Mouse (Mus musculus): ENCODE measurements around the gene Stxbp4. TPM values are rescaled to one million over a fixed set of nuclear protein-coding genes. Genes with fewer than 3 reads are reported as not detected.

Stxbp4 gene
- total and polyA plus RNA-seq, 3 experiments: 4.0 to 4.9 TPM; not detected in 1

DNA sequence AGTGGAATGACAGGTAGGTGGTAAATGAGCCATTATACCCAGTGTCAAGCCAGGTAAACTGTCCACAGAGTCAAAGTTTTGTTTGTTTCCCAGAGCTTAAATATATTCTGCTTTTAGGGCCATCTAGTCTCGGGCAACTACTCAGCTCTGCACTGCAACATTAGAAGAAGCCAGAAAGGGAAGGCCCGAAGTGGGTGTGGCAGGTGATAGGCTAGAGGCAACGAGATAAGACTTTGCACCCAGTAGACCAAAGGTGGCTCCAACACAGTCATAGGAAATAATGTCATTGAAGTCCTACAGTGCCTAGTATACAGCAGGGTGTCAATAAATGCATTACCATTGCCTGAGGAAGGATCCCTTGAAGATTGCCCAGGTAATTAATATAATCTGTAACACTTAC is 25.2 kb upstream of the Stxbp4 start:
- H3K9me3 ChIP-seq (replicated peaks; ENCODE audit: insufficient read depth, low read length): no peaks in the 10 kb centered on the region
- H3K79me2 ChIP-seq (ENCODE audit: control insufficient read depth, insufficient read depth, low read length, poor library complexity): no peaks in the 10 kb centered on the region
- H3K36me3 ChIP-seq (ENCODE audit: control insufficient read depth in 1 of 2, insufficient read depth in 2 of 2, low read length in 2 of 2): peaks cover 7 to 50% of the 10 kb centered on the region in 2 experiments
- peak overlapping the region; percentile 59 for H3K9ac ChIP-seq (ENCODE audit: control insufficient read depth, low read depth, low read length, poor library complexity, severe bottlenecking)
- H3K27ac ChIP-seq (ENCODE audit: control insufficient read depth, low read depth, low read length): peak overlapping the region; percentile 98
- H3K27me3 ChIP-seq (ENCODE audit: control insufficient read depth in 1 of 2, insufficient read depth in 2 of 2, low read length in 2 of 2): no peaks in the 10 kb centered on the region
- peaks cover 43 to 46% of the 10 kb centered on the region in 2 experiments for H3K4me1 ChIP-seq (ENCODE audit: control insufficient read depth in 1 of 2, insufficient read depth in 2 of 2, low read length in 2 of 2)
- peak overlapping the region in 1 of 2 experiments; percentile 22; a peak in 1 of 4 replicates for H3K4me3 ChIP-seq (ENCODE audit: control insufficient read depth in 1 of 2, insufficient read depth in 1 of 2, low read depth in 2 of 2, low read length in 2 of 2)
- DNase-seq (ENCODE audit: low read depth, low spot score): peak; percentile 91
- TF ChIP-seq ETS1 (IDR thresholded peaks at IDR 0.05; ENCODE audit: low read depth, low read length): peak; percentile 76
- no peak for TF ChIP-seq UBTF (IDR thresholded peaks at IDR 0.05; ENCODE audit: borderline replicate concordance, insufficient read depth, low read depth, low read length)
- TF ChIP-seq EP300 (IDR thresholded peaks at IDR 0.05; ENCODE audit: low read depth in 1 of 2, low read length in 2 of 2): peak; percentile 64 to 77
- TF ChIP-seq ZNF384 (IDR thresholded peaks at IDR 0.05; ENCODE audit: low read depth, low read length): no peak
- no peak for TF ChIP-seq NELFE (IDR thresholded peaks at IDR 0.05; ENCODE audit: low read depth, low read length)
- TF ChIP-seq POLR2AphosphoS5 (IDR thresholded peaks at IDR 0.05; ENCODE audit: borderline replicate concordance, low read depth, low read length): no peak
- peak; percentile 9; the same call in 1 of the 2 replicates for TF ChIP-seq RCOR1 (IDR thresholded peaks at IDR 0.05; ENCODE audit: low read depth, low read length)
- TF ChIP-seq CTCF (IDR thresholded peaks at IDR 0.05 in 2 of 3, conservative IDR thresholded peaks at IDR 0.05 in 1 of 3; ENCODE audit: control insufficient read depth in 1 of 3, insufficient read depth in 1 of 3, low read depth in 2 of 3, low read length in 3 of 3, poor library complexity in 1 of 3, severe bottlenecking in 1 of 3): no peak
- peak; percentile 78 for TF ChIP-seq SIN3A (IDR thresholded peaks at IDR 0.05; ENCODE audit: low read length)
- TF ChIP-seq POLR2A (IDR thresholded peaks at IDR 0.05; ENCODE audit: control insufficient read depth in 1 of 2, insufficient read depth in 1 of 2, low read depth in 1 of 2, low read length in 2 of 2, poor library complexity in 1 of 2): peak in 1 of 2 experiments; percentile 40; a peak in 2 of 4 replicates
- no peak for TF ChIP-seq CHD1 (IDR thresholded peaks at IDR 0.05; ENCODE audit: low read depth, low read length)
- no peak for TF ChIP-seq USF2 (IDR thresholded peaks at IDR 0.05; ENCODE audit: borderline replicate concordance in 1 of 2, insufficient read depth in 1 of 2, low read depth in 1 of 2, low read length in 2 of 2)
- TF ChIP-seq SMC3 (IDR thresholded peaks at IDR 0.05; ENCODE audit: low read depth, low read length): no peak
- 0 out of 2 replicates have a peak, but pooled peaks have one; percentile 47 for TF ChIP-seq MYC (IDR thresholded peaks at IDR 0.05; ENCODE audit: low read depth, low read length)
- no peak; the same call in 1 of the 2 replicates for TF ChIP-seq MXI1 (IDR thresholded peaks at IDR 0.05; ENCODE audit: low read depth, low read length)
- TF ChIP-seq MEF2A (IDR thresholded peaks at IDR 0.05; ENCODE audit: extremely low read depth, insufficient replicate concordance, low read depth, low read length, poor library complexity, severe bottlenecking): no peak
- TF ChIP-seq KAT2A (conservative IDR thresholded peaks at IDR 0.05; ENCODE audit: low read depth, low read length): no peak
- TF ChIP-seq E2F4 (IDR thresholded peaks at IDR 0.05; ENCODE audit: borderline replicate concordance, low read depth, low read length): no peak
- TF ChIP-seq TAL1 (IDR thresholded peaks at IDR 0.05; ENCODE audit: low read length): peak; percentile 16; the same call in 1 of the 2 replicates
- TF ChIP-seq MAZ (IDR thresholded peaks at IDR 0.05; ENCODE audit: low read depth, low read length): no peak
- TF ChIP-seq GABPA (IDR thresholded peaks at IDR 0.05; ENCODE audit: low read depth, low read length): no peak
- TF ChIP-seq BHLHE40 (IDR thresholded peaks at IDR 0.05; ENCODE audit: borderline replicate concordance, low read depth, low read length): 0 out of 2 replicates have a peak, but pooled peaks have one; percentile 22
- TF ChIP-seq MYB (IDR thresholded peaks at IDR 0.05; ENCODE audit: low read depth, low read length): no peak
- no peak for TF ChIP-seq ZMIZ1 (IDR thresholded peaks at IDR 0.05; ENCODE audit: low read depth, low read length)
- TF ChIP-seq ELF1 (IDR thresholded peaks at IDR 0.05; ENCODE audit: low read depth, low read length): no peak
- 0 out of 2 replicates have a peak, but pooled peaks have one; percentile 19 for TF ChIP-seq USF1 (IDR thresholded peaks at IDR 0.05; ENCODE audit: low read depth, low read length)
- 0 out of 2 replicates have a peak, but pooled peaks have one; percentile 9 for TF ChIP-seq MAX (IDR thresholded peaks at IDR 0.05; ENCODE audit: low read length)
- no peak for TF ChIP-seq NRF1 (IDR thresholded peaks at IDR 0.05; ENCODE audit: insufficient read depth, low read depth, low read length, poor library complexity, severe bottlenecking)
- no peak for TF ChIP-seq MAFK (IDR thresholded peaks at IDR 0.05; ENCODE audit: borderline replicate concordance, low read depth, low read length)
- 0 out of 2 replicates have a peak, but pooled peaks have one; percentile 27 for TF ChIP-seq TBP (IDR thresholded peaks at IDR 0.05; ENCODE audit: low read depth, low read length)
- no peak for TF ChIP-seq ZKSCAN1 (IDR thresholded peaks at IDR 0.05; ENCODE audit: low read depth, low read length)
- no peak for TF ChIP-seq JUND (IDR thresholded peaks at IDR 0.05; ENCODE audit: low read depth, low read length)
- peak; percentile 97 for TF ChIP-seq GATA1 (IDR thresholded peaks at IDR 0.05; ENCODE audit: low read depth, low read length)
- no peak for TF ChIP-seq POLR2AphosphoS2 (IDR thresholded peaks at IDR 0.05; ENCODE audit: low read length)
- no peak for TF ChIP-seq CHD2 (IDR thresholded peaks at IDR 0.05; ENCODE audit: low read length)
- peak; percentile 63 for TF ChIP-seq TCF12 (IDR thresholded peaks at IDR 0.05; ENCODE audit: low read depth, low read length)
- TF ChIP-seq ZC3H11A (IDR thresholded peaks at IDR 0.05; ENCODE audit: low read depth, low read length): no peak

All from MEL (cell line).